Mouse (Mus musculus) testis, adult 2 months (tissue): ENCODE results near the gene Cln3.

Experiments used
- CTCF ChIP-seq: fragments of 200-500 bp; IDR thresholded peaks from 2 replicates; pipeline ENCODE4 v1.5.1; 2012; ENCODE audit warnings: low read depth, mild to moderate bottlenecking, inconsistent platforms, low read length, moderate library complexity; ENCODE audit not compliant: control insufficient read depth, insufficient read depth, insufficient replicate concordance
- POLR2A ChIP-seq: fragments of 200-500 bp; IDR thresholded peaks from 2 replicates; pipeline ENCODE4 v1.6.1; 2012; ENCODE audit warnings: low read depth, mild to moderate bottlenecking, inconsistent platforms, low read length, moderate library complexity; ENCODE audit not compliant: control insufficient read depth

DNA sequence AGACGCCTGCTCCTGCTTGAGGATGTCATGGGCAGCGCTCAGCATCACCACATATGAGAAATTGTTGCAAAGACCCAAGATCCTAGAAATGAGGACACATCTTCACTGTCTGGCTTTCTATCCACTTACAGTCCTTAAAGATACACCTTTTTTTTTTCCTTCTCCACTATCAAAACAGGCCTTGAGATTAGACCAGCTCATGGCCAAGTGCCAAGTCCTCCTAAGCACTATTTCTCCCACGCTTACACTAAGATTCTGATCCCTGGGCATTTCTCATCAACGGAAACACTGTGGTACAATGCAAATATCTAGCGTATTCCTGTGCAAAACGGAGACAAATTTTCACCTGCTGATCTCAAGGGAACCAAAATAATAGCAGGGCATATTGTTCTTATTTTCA lies 4.0 kb downstream of the Cln3 start:
- TF ChIP-seq POLR2A, result no peak
- TF ChIP-seq CTCF, result no peak
